Mouse (Mus musculus): ENCODE measurements around the gene Rassf1. TPM values are rescaled to one million over a fixed set of nuclear protein-coding genes. Genes with fewer than 3 reads are reported as not detected.

Gene Rassf1
- polyA plus RNA-seq, 1 experiment from 2014 or later, result 42.4 TPM

- WGBS, result 41% methylated on average over 3 of the region's 3 CpGs
- H3K36me3 ChIP-seq (replicated peaks; ENCODE audit: control insufficient read depth, insufficient read depth, low read depth, low read length), result peaks cover under 1% of the 10 kb centered on the region
- H3K27me3 ChIP-seq (ENCODE audit: control insufficient read depth, insufficient read depth, low read length), result no peaks in the 10 kb centered on the region
- no peak overlapping the region for H3K4me3 ChIP-seq (ENCODE audit: low read depth, low read length)
- DNase-seq (ENCODE audit: low spot score) (no peak), ATAC-seq (replicated peaks; ENCODE audit: insufficient number of reproducible peaks, low FRiP score, low TSS enrichment, low read depth) (no peak)
- H3K27ac ChIP-seq (replicated peaks; ENCODE audit: low read depth, low read length), result peak overlapping the region; percentile 36; the same call in 1 of the 2 replicates
- no peak overlapping the region for H3K9ac ChIP-seq (replicated peaks; ENCODE audit: low read length)
- 0 out of 2 replicates have a peak, but pooled peaks cover 6% of the 10 kb centered on the region for H3K4me1 ChIP-seq (ENCODE audit: control insufficient read depth, insufficient read depth, low read length)
- peak overlapping the region; percentile 51; the same call in 1 of the 2 replicates for H3K4me2 ChIP-seq (ENCODE audit: low read depth, low read length)
- H3K9me3 ChIP-seq (replicated peaks; ENCODE audit: control insufficient read depth, low read length), result no peaks in the 10 kb centered on the region
Measured at GRCm38 (mm10) chr9:107566855-107567254, 15.5 kb downstream of the Rassf1 start.

DNA sequence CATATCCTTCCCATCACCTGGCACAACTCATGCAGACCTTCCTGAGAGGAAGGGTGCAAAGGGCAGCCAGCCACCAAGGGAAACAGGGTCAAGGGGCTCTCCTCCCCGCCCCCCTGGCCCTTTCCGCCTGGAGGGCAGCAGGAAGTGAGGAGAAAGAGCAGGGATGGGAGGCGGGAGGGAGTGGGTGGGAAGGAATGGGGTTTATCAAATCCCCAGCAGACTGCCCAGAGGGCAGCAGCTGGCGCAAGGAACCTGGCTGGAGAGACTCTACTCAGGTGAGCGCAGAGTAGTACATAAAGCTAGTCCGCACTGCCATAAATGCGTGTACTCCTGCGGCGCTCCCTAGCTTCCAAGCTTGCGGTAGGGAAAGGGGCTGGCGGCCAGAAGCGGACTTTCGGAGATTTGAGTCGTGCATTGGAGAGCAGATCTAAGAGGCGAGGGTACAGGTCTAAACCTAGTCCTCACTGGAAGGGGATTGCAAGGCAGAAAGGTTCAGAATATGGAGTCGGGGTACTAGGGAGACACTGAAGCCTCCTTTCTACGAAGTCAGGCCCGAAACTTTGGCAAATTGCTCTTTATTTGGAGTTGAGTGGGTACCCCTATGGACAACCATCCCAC lies 16.5 kb downstream of the Rassf1 start, which contains the start of gene Hyal2:
TSS of gene Hyal2 (plus strand) at position 244 of the 618 bp plus-strand sequence.
- Histone ChIP-seq H3K9ac (replicated peaks; ENCODE audit: low read length) (peak within 1 kb of the TSS; percentile 87), H3K4me1 (ENCODE audit: control insufficient read depth, insufficient read depth, low read length) (0 out of 2 replicates have a peak, but pooled peaks cover 6% of the 10 kb centered on the region), H3K9me3 (replicated peaks; ENCODE audit: control insufficient read depth, low read length) (no peaks in the 10 kb centered on the region), H3K36me3 (replicated peaks; ENCODE audit: control insufficient read depth, insufficient read depth, low read depth, low read length) (peaks cover 5% of the 10 kb centered on the region), H3K27ac (replicated peaks; ENCODE audit: low read depth, low read length) (peak within 1 kb of the TSS; percentile 66), H3K4me3 (ENCODE audit: low read depth, low read length) (peak within 1 kb of the TSS; percentile 86), H3K27me3 (ENCODE audit: control insufficient read depth, insufficient read depth, low read length) (no peaks in the 10 kb centered on the region), H3K4me2 (ENCODE audit: low read depth, low read length) (peak within 1 kb of the TSS; percentile 51)
- ATAC-seq (replicated peaks; ENCODE audit: insufficient number of reproducible peaks, low FRiP score, low TSS enrichment, low read depth), result no peak
- no peak for DNase-seq (ENCODE audit: low spot score)
- 4% methylated on average over 18 of the region's 18 CpGs for WGBS

GRCm38 (mm10) chr9:107568331-107569261 lies 17.2 kb downstream of the Rassf1 start:
- Histone ChIP-seq H3K36me3 (replicated peaks; ENCODE audit: control insufficient read depth, insufficient read depth, low read depth, low read length) (peaks cover 5% of the 10 kb centered on the region), H3K4me2 (ENCODE audit: low read depth, low read length) (peak overlapping the region; percentile 51), H3K27me3 (ENCODE audit: control insufficient read depth, insufficient read depth, low read length) (no peaks in the 10 kb centered on the region), H3K4me1 (ENCODE audit: control insufficient read depth, insufficient read depth, low read length) (0 out of 2 replicates have a peak, but pooled peaks cover 6% of the 10 kb centered on the region), H3K4me3 (ENCODE audit: low read depth, low read length) (peak overlapping the region; percentile 86), H3K27ac (replicated peaks; ENCODE audit: low read depth, low read length) (peak overlapping the region; percentile 66; the same call in 1 of the 2 replicates), H3K9me3 (replicated peaks; ENCODE audit: control insufficient read depth, low read length) (no peaks in the 10 kb centered on the region), H3K9ac (replicated peaks; ENCODE audit: low read length) (peak overlapping the region; percentile 87)
- DNase-seq (ENCODE audit: low spot score) (peak; percentile 94), ATAC-seq (replicated peaks; ENCODE audit: insufficient number of reproducible peaks, low FRiP score, low TSS enrichment, low read depth) (peak; percentile 83)
- WGBS, result 0% methylated on average over 41 of the region's 41 CpGs

GRCm38 (mm10) chr9:107569270-107569669 lies 17.9 kb downstream of the Rassf1 start:
- Histone ChIP-seq H3K4me3 (ENCODE audit: low read depth, low read length) (peak overlapping the region; percentile 86), H3K9ac (replicated peaks; ENCODE audit: low read length) (peak overlapping the region; percentile 87), H3K4me1 (ENCODE audit: control insufficient read depth, insufficient read depth, low read length) (0 out of 2 replicates have a peak, but pooled peaks cover 6% of the 10 kb centered on the region)

DNA sequence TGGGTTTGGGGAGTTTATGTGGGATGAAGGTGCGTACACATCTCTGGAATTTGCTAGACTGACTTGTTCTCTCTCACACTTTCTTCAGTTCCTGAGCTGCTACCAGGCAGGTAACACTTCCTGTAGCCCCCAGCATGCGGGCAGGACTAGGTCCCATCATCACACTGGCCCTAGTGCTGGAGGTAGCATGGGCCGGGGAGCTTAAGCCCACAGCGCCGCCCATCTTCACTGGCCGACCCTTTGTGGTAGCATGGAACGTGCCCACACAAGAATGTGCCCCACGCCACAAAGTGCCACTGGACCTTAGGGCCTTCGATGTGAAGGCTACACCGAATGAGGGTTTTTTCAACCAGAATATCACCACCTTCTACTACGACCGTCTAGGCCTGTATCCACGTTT lies 18.7 kb downstream of the Rassf1 start:
- peak overlapping the region; percentile 51 for H3K4me2 ChIP-seq (ENCODE audit: low read depth, low read length)
- H3K4me1 ChIP-seq (ENCODE audit: control insufficient read depth, insufficient read depth, low read length), result 0 out of 2 replicates have a peak, but pooled peaks cover 6% of the 10 kb centered on the region
- H3K9me3 ChIP-seq (replicated peaks; ENCODE audit: control insufficient read depth, low read length), result no peaks in the 10 kb centered on the region
- H3K36me3 ChIP-seq (replicated peaks; ENCODE audit: control insufficient read depth, insufficient read depth, low read depth, low read length), result peaks cover 7% of the 10 kb centered on the region
- 50% methylated on average over 13 of the region's 13 CpGs for WGBS
- H3K9ac ChIP-seq (replicated peaks; ENCODE audit: low read length), result peak overlapping the region; percentile 87
- no peak for ATAC-seq (replicated peaks; ENCODE audit: insufficient number of reproducible peaks, low FRiP score, low TSS enrichment, low read depth)
- H3K27ac ChIP-seq (replicated peaks; ENCODE audit: low read depth, low read length), result no peak overlapping the region
- no peaks in the 10 kb centered on the region for H3K27me3 ChIP-seq (ENCODE audit: control insufficient read depth, insufficient read depth, low read length)
- DNase-seq (ENCODE audit: low spot score), result no peak
- H3K4me3 ChIP-seq (ENCODE audit: low read depth, low read length), result peak overlapping the region; percentile 86

More at GRCm38 (mm10) chr9:107569270-107569669, 17.9 kb downstream of the Rassf1 start:
- DNase-seq (ENCODE audit: low spot score), result no peak
- H3K36me3 ChIP-seq (replicated peaks; ENCODE audit: control insufficient read depth, insufficient read depth, low read depth, low read length), result peaks cover 5% of the 10 kb centered on the region
- peak overlapping the region; percentile 66; the same call in 1 of the 2 replicates for H3K27ac ChIP-seq (replicated peaks; ENCODE audit: low read depth, low read length)
- H3K27me3 ChIP-seq (ENCODE audit: control insufficient read depth, insufficient read depth, low read length), result no peaks in the 10 kb centered on the region
- peak overlapping the region; percentile 51 for H3K4me2 ChIP-seq (ENCODE audit: low read depth, low read length)
- ATAC-seq (replicated peaks; ENCODE audit: insufficient number of reproducible peaks, low FRiP score, low TSS enrichment, low read depth), result peak; percentile 1; the same call in 1 of the 2 replicates
- WGBS, result under 1% methylated on average over 23 of the region's 23 CpGs
- no peaks in the 10 kb centered on the region for H3K9me3 ChIP-seq (replicated peaks; ENCODE audit: control insufficient read depth, low read length)

GRCm38 (mm10) chr9:107570845-107571244 lies 19.5 kb downstream of the Rassf1 start:
- no peak overlapping the region for H3K27ac ChIP-seq (replicated peaks; ENCODE audit: low read depth, low read length)
- ATAC-seq (replicated peaks; ENCODE audit: insufficient number of reproducible peaks, low FRiP score, low TSS enrichment, low read depth) (no peak), DNase-seq (ENCODE audit: low spot score) (no peak)
- H3K36me3 ChIP-seq (replicated peaks; ENCODE audit: control insufficient read depth, insufficient read depth, low read depth, low read length), result peaks cover 7% of the 10 kb centered on the region
- H3K27me3 ChIP-seq (ENCODE audit: control insufficient read depth, insufficient read depth, low read length), result no peaks in the 10 kb centered on the region
- 0 out of 2 replicates have a peak, but pooled peaks cover 6% of the 10 kb centered on the region for H3K4me1 ChIP-seq (ENCODE audit: control insufficient read depth, insufficient read depth, low read length)
- 94% methylated on average over 21 of the region's 21 CpGs for WGBS
- H3K4me2 ChIP-seq (ENCODE audit: low read depth, low read length), result peak overlapping the region; percentile 51
- peak overlapping the region; percentile 86 for H3K4me3 ChIP-seq (ENCODE audit: low read depth, low read length)
- H3K9ac ChIP-seq (replicated peaks; ENCODE audit: low read length), result peak overlapping the region; percentile 87
- H3K9me3 ChIP-seq (replicated peaks; ENCODE audit: control insufficient read depth, low read length), result no peaks in the 10 kb centered on the region

DNA sequence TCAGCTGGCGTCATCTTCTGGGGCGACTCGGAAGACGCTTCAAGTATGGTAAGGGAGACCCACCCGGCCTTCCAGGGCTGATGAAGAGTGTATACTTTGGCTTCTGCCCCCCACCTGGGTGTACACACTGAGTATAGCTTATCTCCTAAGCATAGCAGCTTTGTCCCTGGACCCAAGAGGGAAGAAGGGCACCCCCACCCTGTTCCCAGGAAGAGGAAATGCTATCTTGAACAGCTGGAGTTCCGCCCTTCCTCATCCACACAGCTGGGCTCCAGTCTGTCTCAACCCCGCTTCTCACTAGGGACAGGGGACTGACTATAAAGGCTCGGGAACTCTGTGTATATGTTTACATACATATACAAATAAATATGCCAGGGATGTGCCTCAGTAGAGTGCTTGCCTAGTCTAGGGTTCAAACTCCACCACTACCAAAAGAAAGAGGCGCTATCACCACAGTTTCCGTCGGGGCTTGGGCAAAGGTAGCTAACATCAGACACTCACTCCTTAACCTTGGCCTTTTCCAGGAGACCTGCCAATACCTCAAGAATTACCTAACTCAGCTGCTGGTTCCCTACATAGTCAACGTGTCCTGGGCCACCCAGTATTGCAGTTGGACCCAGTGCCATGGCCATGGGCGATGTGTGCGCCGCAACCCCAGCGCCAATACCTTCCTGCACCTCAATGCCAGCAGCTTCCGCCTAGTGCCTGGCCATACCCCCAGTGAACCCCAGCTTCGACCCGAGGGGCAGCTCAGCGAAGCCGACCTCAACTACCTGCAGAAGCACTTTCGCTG lies 20.4 kb downstream of the Rassf1 start:
- DNase-seq (ENCODE audit: low spot score) (no peak), ATAC-seq (replicated peaks; ENCODE audit: insufficient number of reproducible peaks, low FRiP score, low TSS enrichment, low read depth) (no peak)
- Histone ChIP-seq H3K4me3 (ENCODE audit: low read depth, low read length) (no peak overlapping the region; the same call in 1 of the 2 replicates), H3K27ac (replicated peaks; ENCODE audit: low read depth, low read length) (no peak overlapping the region), H3K9me3 (replicated peaks; ENCODE audit: control insufficient read depth, low read length) (no peaks in the 10 kb centered on the region), H3K27me3 (ENCODE audit: control insufficient read depth, insufficient read depth, low read length) (no peaks in the 10 kb centered on the region), H3K36me3 (replicated peaks; ENCODE audit: control insufficient read depth, insufficient read depth, low read depth, low read length) (peaks cover 7% of the 10 kb centered on the region), H3K4me1 (ENCODE audit: control insufficient read depth, insufficient read depth, low read length) (0 out of 2 replicates have a peak, but pooled peaks cover 6% of the 10 kb centered on the region), H3K9ac (replicated peaks; ENCODE audit: low read length) (no peak overlapping the region), H3K4me2 (ENCODE audit: low read depth, low read length) (no peak overlapping the region)
- WGBS, result 92% methylated on average over 22 of the region's 22 CpGs

Measured in embryonic facial prominence, embryonic 11.5 days (tissue).